Mouse (Mus musculus) midbrain, embryonic 10.5 days (tissue): Measurements from ENCODE around the gene Gcgr. TPM values are rescaled to one million over a fixed set of nuclear protein-coding genes. Genes with fewer than 3 reads are reported as not detected.
"Not testable (repeated sequence)": the region's sequence is repeated elsewhere in the genome, so short reads cannot be mapped to it uniquely, and the experiment has no call there.

Experiments
- DNase-seq: peaks from one replicate; pipeline ENCODE4 v3.0.0-alpha.2; 2017; ENCODE audit warnings: low spot score
- H3K27ac ChIP-seq: fragments of 300-500 bp; sonication (generic); replicated peaks from 2 replicates; pipeline ENCODE4 v1.5.1; 2016; ENCODE audit warnings: mild to moderate bottlenecking
- H3K27me3 ChIP-seq: fragments of 300-500 bp; sonication (generic); 2 replicates; pipeline ENCODE4 v1.6.1; 2016; ENCODE audit warnings: low read depth, mild to moderate bottlenecking; ENCODE audit not compliant: poor library complexity, severe bottlenecking
- H3K36me3 ChIP-seq: fragments of 300-500 bp; sonication (generic); 2 replicates; pipeline ENCODE4 v1.6.1; 2016; ENCODE audit warnings: mild to moderate bottlenecking, moderate library complexity
- H3K4me1 ChIP-seq: fragments of 300-500 bp; sonication (generic); 2 replicates; pipeline ENCODE4 v1.6.1; 2016
- H3K4me3 ChIP-seq: fragments of 300-500 bp; sonication (generic); 2 replicates; pipeline ENCODE4 v1.5.1; 2016; ENCODE audit warnings: mild to moderate bottlenecking, moderate library complexity
- H3K9me3 ChIP-seq: fragments of 300-500 bp; sonication (generic); replicated peaks from 2 replicates; pipeline ENCODE4 v1.6.1; 2016; ENCODE audit warnings: mild to moderate bottlenecking
- WGBS: fragments of 180-500 bp; shearing (Covaris S2); methylation state at CpG from one replicate; pipeline ENCODE4 v1.1.7; 2016; 5-methylcytosine and 5-hydroxymethylcytosine counted together
- polyA plus RNA-seq: library from polyadenylated mRNA; unstranded; fragments of >200 nt; fragmentation: Nextera tagmentation; extraction: Ambion mirVana; gene quantifications from 2 replicates; pipeline ENCODE4 v1.2.1, GENCODE M21; 2016

Gcgr gene
- polyA plus RNA-seq, 1 experiment from 2014 or later = 0.26 TPM

DNA sequence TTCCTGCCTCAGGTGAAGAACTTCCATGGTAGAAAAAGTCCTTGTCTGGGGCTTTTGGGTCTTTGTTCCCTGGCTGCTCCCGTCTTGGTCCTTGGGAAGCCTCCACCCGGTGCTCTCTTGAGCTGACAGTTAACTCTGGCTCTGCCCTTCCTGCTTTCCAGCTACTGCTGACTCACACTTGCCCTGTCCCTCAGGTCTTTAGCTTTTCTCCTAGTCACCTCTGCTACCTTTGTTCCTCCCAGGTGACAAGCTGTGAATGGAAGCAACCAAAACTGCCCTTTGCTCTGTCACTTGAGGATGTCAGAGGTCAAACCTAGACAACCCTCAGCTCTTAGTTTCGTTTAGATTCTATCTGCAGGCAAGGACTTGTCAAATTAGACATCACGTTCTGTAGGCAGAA lies 20.6 kb upstream of the Gcgr start:
- H3K36me3 ChIP-seq = no peaks in the 10 kb centered on the region
- H3K4me3 ChIP-seq = peak overlapping the region; percentile 42; the same call in 1 of the 2 replicates
- H3K9me3 ChIP-seq = no peaks in the 10 kb centered on the region
- 33% methylated on average over 4 of the region's 4 CpGs for WGBS
- peaks cover 22% of the 10 kb centered on the region for H3K4me1 ChIP-seq
- no peak for DNase-seq
- H3K27ac ChIP-seq = peak overlapping the region; percentile 81
- H3K27me3 ChIP-seq = peaks cover 5% of the 10 kb centered on the region

DNA sequence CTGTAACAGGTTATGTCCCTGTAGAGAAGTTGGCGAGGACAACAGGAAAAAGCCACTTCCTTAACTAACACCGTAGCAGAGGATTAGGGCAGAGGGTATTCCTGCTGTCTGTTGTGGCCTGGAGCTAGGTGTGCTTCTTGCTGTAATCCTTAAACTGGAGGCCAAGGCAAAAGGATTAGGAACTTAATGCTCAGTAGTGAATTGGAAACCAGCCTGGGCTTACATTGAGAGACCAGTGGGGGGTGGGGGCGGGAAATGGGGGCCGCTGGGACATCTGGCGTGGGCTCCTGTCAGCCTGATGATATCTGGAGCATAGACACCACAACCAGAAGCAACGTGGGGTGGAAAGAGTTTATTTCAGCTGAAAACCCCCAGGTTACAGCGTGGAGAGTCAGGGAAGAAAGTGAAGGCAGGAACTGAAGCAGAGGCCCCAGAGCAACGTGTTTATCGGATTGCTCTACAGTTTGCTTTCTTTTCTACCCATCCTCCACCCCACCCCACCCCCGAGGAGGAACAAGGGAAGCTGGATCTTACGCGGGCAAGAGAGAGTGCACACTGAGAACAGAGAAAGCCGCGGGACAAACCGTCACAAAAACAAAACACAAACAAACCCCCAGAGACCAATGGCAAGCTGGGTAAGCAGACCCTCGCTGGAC lies 20.0 kb upstream of the Gcgr start:
- peaks cover 22% of the 10 kb centered on the region for H3K4me1 ChIP-seq
- H3K27me3 ChIP-seq = peaks cover 5% of the 10 kb centered on the region
- H3K36me3 ChIP-seq = no peaks in the 10 kb centered on the region
- peak overlapping the region; percentile 81 for H3K27ac ChIP-seq
- 4% methylated on average over 16 of the region's 16 CpGs for WGBS
- H3K4me3 ChIP-seq = peak overlapping the region; percentile 42
- no peaks in the 10 kb centered on the region for H3K9me3 ChIP-seq
- peak; percentile 31 for DNase-seq

DNA sequence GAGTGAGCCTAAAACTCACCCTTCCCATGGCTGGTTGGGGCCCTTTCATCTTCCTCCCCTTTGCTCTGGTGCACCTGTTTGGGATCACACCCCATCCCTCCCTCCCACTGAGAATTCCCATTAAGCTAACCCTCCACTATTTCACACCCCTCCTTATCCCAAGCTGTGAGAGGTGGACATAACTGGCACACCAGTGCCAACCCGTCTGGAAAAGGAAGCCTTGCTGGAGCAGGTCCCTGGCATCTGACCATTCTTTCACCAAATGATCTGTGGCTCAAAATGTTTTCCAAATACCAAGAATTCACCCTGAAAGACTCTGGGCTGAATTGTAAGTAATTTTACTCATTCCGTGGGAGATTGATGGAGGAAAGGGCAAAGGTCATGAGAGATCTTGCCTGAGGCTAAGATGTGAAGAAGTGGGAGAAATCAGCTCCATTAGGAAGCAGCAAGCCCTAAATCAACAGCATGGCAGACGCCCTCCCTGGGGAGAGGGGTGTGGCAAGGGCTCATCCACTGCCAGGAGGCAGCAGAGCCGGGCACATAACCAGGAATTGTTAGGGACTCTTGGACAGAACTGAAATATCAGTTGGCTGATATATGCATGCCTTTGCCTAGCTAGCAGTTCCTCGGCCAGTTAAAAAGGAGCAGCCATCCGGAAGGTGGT lies 17.6 kb upstream of the Gcgr start:
- DNase-seq = no peak
- H3K4me3 ChIP-seq = no peak overlapping the region
- WGBS = 63% methylated on average over 6 of the region's 6 CpGs
- peaks cover 25% of the 10 kb centered on the region for H3K4me1 ChIP-seq
- no peaks in the 10 kb centered on the region for H3K36me3 ChIP-seq
- H3K9me3 ChIP-seq = no peaks in the 10 kb centered on the region
- peaks cover 5% of the 10 kb centered on the region for H3K27me3 ChIP-seq
- no peak overlapping the region for H3K27ac ChIP-seq

DNA sequence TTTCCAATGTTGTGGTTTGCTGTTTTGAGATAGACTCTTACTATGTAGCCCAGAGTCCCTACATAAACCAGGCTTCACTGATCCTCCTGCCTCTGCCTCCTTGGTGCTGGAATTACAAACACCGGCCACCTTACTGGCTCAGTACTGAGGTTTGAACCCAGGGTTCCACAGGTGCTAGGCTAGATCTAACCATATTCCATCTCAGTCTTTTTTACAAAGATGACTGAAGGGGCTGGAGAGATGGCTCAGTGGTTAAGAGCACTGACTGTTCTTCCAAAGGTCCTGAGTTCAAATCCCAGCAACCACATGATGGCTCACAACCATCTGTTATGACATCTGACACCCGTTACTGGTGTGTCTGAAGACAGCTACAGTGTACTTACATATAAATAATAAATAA lies 16.2 kb upstream of the Gcgr start:
- H3K9me3 ChIP-seq, H3K36me3 ChIP-seq, H3K27me3 ChIP-seq, H3K4me3 ChIP-seq, DNase-seq, H3K27ac ChIP-seq: not testable (repeated sequence)
- peaks cover 25% of the 10 kb centered on the region for H3K4me1 ChIP-seq
- WGBS = 91% methylated on average over 2 of the region's 2 CpGs

DNA sequence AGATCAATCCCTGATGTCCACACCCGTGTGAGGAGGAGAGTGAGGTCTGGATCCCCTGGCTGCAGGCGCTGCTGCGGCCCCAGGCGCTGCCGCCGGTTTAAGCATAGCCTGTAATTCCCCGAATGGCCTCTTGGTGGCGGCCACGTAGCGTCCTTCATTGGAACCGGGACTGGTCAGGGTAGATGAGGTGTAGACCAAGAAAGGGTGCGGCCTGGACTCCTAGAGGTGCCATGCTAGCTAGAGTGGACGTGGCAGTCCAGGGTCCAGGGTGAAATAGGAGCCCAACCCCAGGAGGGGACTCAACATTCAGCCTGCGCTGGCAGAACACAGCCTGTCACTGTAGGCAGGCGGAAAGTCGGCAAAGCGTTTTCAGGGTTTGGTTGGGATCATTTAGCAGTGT lies 14.9 kb upstream of the Gcgr start:
- DNase-seq = peak; percentile 88
- Histone ChIP-seq H3K4me1 (peaks cover 18% of the 10 kb centered on the region), H3K27ac (no peak overlapping the region), H3K4me3 (peak overlapping the region; percentile 2), H3K9me3 (no peaks in the 10 kb centered on the region), H3K27me3 (peaks cover 5% of the 10 kb centered on the region), H3K36me3 (no peaks in the 10 kb centered on the region)
- WGBS = 18% methylated on average over 17 of the region's 17 CpGs

DNA sequence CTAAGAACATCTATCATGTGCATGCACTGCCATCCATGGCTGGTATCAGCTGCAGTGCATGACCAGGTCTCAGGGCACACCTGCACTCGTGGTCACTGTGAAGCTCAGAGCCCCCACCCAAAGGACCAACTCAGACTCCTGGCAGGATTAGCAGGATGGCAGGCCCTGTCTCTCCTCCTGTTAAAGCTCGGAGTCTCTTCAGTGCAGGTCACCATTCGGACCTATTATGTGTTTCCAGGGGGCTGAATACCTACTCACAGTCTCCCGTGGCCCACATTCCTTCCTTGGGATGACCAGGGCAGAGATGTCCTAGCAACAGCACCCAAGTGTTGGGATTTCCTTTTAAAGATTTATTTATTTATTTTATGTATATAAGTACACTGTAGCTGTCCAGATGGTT lies 13.4 kb upstream of the Gcgr start:
- no peak for DNase-seq
- no peaks in the 10 kb centered on the region for H3K9me3 ChIP-seq
- H3K27ac ChIP-seq = no peak overlapping the region
- no peak overlapping the region for H3K4me3 ChIP-seq
- no peaks in the 10 kb centered on the region for H3K36me3 ChIP-seq
- H3K27me3 ChIP-seq = no peaks in the 10 kb centered on the region
- WGBS = 73% methylated on average over 4 of the region's 4 CpGs
- peaks cover 11% of the 10 kb centered on the region; the same call in 1 of the 2 replicates for H3K4me1 ChIP-seq

DNA sequence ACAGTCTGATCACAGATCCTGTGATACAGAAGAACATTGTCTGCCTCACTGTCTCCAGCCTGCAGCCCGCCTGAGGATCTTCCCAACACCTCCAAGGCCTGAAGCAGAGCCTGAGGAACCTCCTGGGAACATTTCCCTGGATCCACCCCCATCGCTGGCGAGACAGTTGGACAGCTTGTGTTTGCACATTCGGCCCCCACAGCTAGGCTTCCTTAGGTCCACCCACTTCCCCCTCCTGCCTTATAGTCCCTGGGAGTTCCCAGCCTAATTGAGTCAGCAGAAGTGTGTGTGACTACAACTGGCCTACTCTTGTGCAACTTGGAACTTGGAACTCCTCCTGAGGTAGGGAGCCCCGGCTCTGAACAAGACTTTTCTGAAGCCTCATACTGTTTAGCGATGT lies 12.5 kb upstream of the Gcgr start:
- Histone ChIP-seq H3K9me3 (no peaks in the 10 kb centered on the region), H3K4me3 (no peak overlapping the region), H3K27ac (no peak overlapping the region), H3K4me1 (peaks cover 10% of the 10 kb centered on the region; the same call in 1 of the 2 replicates), H3K36me3 (no peaks in the 10 kb centered on the region), H3K27me3 (no peaks in the 10 kb centered on the region)
- 69% methylated on average over 6 of the region's 6 CpGs for WGBS
- no peak for DNase-seq

DNA sequence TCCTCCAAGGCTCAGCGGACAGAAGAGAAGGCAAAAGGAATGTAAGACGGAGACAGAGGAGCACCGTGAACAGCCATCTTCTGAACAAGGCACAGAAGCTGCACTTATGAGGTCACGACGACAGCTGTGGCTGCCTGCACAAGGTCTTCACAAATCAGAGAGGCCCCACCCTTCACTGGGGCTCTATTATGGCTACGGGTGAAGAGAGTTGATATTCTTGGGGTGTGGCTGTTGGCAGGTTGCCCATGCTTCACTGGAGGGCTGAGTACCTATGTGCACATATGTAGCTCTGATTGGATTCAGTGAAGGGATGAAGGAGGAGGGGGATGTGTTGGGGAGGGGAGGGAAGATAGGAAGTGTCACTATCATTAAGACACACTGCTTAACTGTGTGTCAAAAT lies 11.9 kb upstream of the Gcgr start:
- DNase-seq = no peak
- Histone ChIP-seq H3K4me1 (peaks cover 8% of the 10 kb centered on the region; the same call in 1 of the 2 replicates), H3K36me3 (no peaks in the 10 kb centered on the region), H3K27ac (no peak overlapping the region), H3K4me3 (no peak overlapping the region), H3K9me3 (no peaks in the 10 kb centered on the region), H3K27me3 (no peaks in the 10 kb centered on the region)
- 87% methylated on average over 6 of the region's 6 CpGs for WGBS

DNA sequence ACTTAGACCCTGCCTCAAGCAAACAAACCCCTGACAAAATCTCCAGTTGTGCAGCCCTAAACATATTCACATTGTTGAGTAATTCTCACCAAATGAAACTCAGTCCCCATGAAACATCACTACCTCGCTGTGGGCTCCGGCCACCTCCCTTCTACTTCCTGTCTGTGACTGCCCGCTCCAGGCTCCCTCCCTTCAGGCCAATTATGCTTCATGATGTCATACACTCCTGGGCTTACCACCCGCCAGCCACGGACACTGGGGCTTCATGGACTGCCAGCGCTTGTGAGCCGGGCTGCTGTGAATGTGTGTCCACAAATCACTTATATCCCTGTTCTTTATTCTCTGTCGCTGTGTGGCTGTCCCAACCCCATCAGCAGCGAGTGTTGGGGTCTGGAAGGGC lies 10.8 kb upstream of the Gcgr start:
- Histone ChIP-seq H3K27ac (no peak overlapping the region), H3K4me1 (peaks cover 8% of the 10 kb centered on the region; the same call in 1 of the 2 replicates), H3K9me3 (no peaks in the 10 kb centered on the region), H3K36me3 (no peaks in the 10 kb centered on the region), H3K4me3 (no peak overlapping the region), H3K27me3 (no peaks in the 10 kb centered on the region)
- WGBS = 59% methylated on average over 9 of the region's 9 CpGs
- no peak for DNase-seq

DNA sequence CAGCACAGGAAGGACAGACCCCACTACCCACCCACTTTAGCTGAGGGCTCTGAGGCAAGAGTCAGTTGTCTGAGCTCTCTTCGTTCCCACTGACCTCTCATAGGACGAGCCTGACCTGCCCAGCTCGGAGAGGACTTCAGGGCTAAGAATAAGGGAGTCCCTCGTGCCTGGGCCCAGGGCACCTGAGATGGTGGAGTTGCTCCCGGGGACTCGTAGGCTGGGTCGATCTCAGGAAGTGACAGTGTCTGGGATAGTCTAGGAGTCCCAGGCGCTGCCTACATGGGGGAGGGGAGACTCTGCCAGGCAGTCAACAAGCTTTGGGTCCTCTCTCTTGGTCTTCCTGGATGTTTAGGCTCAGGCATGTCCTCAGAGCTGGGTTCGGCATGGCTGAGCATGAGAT lies 10.0 kb upstream of the Gcgr start:
- WGBS = 77% methylated on average over 9 of the region's 9 CpGs
- Histone ChIP-seq H3K4me3 (no peak overlapping the region), H3K27me3 (no peaks in the 10 kb centered on the region), H3K9me3 (no peaks in the 10 kb centered on the region), H3K4me1 (peaks cover 8% of the 10 kb centered on the region; the same call in 1 of the 2 replicates), H3K36me3 (no peaks in the 10 kb centered on the region), H3K27ac (no peak overlapping the region)
- DNase-seq = no peak

DNA sequence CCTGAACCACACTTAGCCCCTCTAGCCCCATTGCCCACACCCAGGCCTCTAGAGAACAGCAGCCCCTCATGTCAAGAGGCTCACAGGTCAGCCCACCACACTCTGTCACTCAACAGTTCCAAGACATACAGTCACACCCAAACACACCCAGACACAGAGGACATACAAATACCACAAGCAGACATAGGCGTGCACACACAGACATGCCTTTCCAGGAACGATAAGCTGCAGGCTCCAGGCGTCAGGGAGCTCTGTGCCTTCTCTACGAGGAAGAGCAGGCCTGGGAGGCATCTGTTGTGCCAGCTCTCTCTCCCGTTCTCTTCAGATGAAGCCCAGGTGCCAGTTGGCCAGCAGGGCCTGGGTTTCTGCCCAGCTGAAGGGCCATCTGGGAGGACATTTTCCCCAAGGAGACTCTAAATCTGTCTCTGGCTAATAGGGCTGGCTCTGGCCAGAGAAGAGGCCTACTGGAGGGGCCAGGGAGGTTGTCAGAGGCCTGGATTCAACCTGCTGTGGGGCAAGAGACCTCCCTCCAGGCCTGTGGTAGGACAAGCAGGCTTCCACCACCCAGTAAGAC lies 9.4 kb upstream of the Gcgr start:
- no peaks in the 10 kb centered on the region for H3K9me3 ChIP-seq
- no peak overlapping the region for H3K27ac ChIP-seq
- WGBS = 85% methylated on average over 5 of the region's 5 CpGs
- no peaks in the 10 kb centered on the region for H3K27me3 ChIP-seq
- no peak for DNase-seq
- H3K36me3 ChIP-seq = no peaks in the 10 kb centered on the region
- no peak overlapping the region for H3K4me3 ChIP-seq
- peaks cover 5% of the 10 kb centered on the region; the same call in 1 of the 2 replicates for H3K4me1 ChIP-seq

DNA sequence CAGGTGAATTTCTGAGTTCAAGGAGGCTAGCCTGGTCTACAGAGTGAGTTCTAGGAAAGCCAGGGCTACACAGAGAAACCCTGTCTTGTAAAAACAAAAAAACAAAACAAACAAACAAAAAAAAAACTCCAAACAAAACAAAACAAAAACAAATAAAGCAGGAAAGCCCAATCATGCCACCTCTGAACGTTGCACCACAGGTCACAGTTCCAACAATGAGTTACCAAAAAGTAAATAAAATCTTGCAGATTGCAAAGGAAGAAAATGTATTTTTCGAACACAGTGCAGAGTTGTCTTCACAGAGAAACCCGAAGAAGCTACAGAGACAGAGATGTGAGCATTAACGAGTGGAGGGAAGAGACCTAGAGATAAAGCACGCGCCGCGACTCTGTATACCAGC lies 7.9 kb upstream of the Gcgr start:
- Histone ChIP-seq H3K27ac (no peak overlapping the region), H3K4me3 (no peak overlapping the region), H3K9me3 (no peaks in the 10 kb centered on the region), H3K36me3 (no peaks in the 10 kb centered on the region), H3K27me3 (peaks cover under 1% of the 10 kb centered on the region; the same call in 1 of the 2 replicates), H3K4me1 (peaks cover 5% of the 10 kb centered on the region; the same call in 1 of the 2 replicates)
- 90% methylated on average over 8 of the region's 8 CpGs for WGBS
- no peak for DNase-seq

DNA sequence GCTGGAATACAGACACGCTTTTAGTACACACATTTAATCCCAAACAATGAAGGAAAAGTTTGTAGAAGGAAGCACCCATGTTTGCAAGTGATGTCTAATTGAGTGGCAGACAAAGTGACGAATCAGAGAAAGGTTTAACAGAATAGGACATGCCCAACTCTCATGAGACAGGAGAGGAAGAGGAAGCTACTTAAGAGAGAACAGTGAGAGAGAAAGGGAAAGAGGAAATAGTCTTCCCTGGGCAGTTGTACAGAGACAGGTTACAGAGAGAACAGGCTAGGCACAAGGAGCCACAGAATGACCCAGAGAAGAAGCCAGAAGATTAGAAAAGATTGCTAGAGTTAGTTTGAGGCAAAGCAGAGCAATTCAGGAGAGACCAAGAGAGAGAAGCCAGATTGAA lies 4.5 kb upstream of the Gcgr start:
- H3K27me3 ChIP-seq = peaks cover 35% of the 10 kb centered on the region
- DNase-seq = no peak
- no peaks in the 10 kb centered on the region for H3K36me3 ChIP-seq
- H3K27ac ChIP-seq = no peak overlapping the region
- no peak overlapping the region for H3K4me3 ChIP-seq
- 88% methylated on average over 2 of the region's 2 CpGs for WGBS
- no peaks in the 10 kb centered on the region for H3K9me3 ChIP-seq
- peaks cover 9% of the 10 kb centered on the region for H3K4me1 ChIP-seq
